Mouse (Mus musculus): ENCODE data around the gene Jund. TPM values are rescaled to one million over a fixed set of nuclear protein-coding genes. Genes with fewer than 3 reads are reported as not detected.

The Jund gene
- polyA plus RNA-seq, 1 experiment from 2014 or later = 19.6 TPM

DNA sequence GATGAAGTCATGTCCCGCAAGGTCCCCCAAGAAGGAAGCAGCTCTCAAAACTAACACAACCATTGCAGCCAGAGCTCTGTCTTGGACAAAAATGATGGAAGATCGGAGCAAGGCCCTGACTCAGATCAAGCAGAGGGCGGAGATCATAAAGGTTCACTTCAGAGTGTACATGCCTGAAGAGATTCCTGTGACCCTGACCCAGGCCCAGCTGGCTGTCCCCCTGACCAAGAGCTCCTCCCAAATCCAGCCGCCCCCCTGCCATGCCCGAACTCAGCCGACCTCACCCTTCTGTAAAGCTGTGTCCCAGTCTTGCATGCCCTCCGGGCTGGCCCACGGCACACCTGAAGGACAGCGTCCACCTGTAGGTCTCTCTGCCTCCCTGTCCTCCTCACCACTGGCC is 11.0 kb downstream of the Jund start:
- 78% methylated on average over 9 of the region's 9 CpGs for WGBS (ENCODE audit: insufficient replicate concordance)
- H3K4me3 ChIP-seq (ENCODE audit: low read depth, low read length) = no peak overlapping the region
- no peaks in the 10 kb centered on the region for H3K9me3 ChIP-seq (ENCODE audit: low read length)
- H3K4me1 ChIP-seq (ENCODE audit: insufficient read depth) = no peaks in the 10 kb centered on the region
- ATAC-seq (no peak), DNase-seq (no peak)
- no peak overlapping the region for H3K27ac ChIP-seq (ENCODE audit: low read depth)
- no peaks in the 10 kb centered on the region for H3K27me3 ChIP-seq (ENCODE audit: insufficient read depth, low read length)
- H3K36me3 ChIP-seq (replicated peaks; ENCODE audit: insufficient read depth, low read length) = no peaks in the 10 kb centered on the region
- no peak overlapping the region for H3K4me2 ChIP-seq (ENCODE audit: low read depth, low read length)
- TF ChIP-seq EP300 (IDR thresholded peaks at IDR 0.05; ENCODE audit: low read depth) (no peak), CTCF (IDR thresholded peaks at IDR 0.05; ENCODE audit: low read depth) (no peak)
- H3K9ac ChIP-seq (replicated peaks) = no peak overlapping the region

GRCm38 (mm10) chr8:70710296-70710695 is 11.5 kb downstream of the Jund start:
- DNase-seq (no peak), ATAC-seq (no peak)
- Histone ChIP-seq H3K4me2 (ENCODE audit: low read depth, low read length) (no peak overlapping the region), H3K4me1 (ENCODE audit: insufficient read depth) (no peaks in the 10 kb centered on the region), H3K36me3 (replicated peaks; ENCODE audit: insufficient read depth, low read length) (no peaks in the 10 kb centered on the region), H3K9ac (replicated peaks) (no peak overlapping the region), H3K27ac (ENCODE audit: low read depth) (no peak overlapping the region), H3K4me3 (ENCODE audit: low read depth, low read length) (no peak overlapping the region), H3K9me3 (ENCODE audit: low read length) (no peaks in the 10 kb centered on the region), H3K27me3 (ENCODE audit: insufficient read depth, low read length) (no peaks in the 10 kb centered on the region)
- 100% methylated on average over 1 of the region's 1 CpGs for WGBS (ENCODE audit: insufficient replicate concordance)
- TF ChIP-seq EP300 (IDR thresholded peaks at IDR 0.05; ENCODE audit: low read depth) (no peak), CTCF (IDR thresholded peaks at IDR 0.05; ENCODE audit: low read depth) (no peak)

- DNase-seq = no peak
- Histone ChIP-seq H3K4me1 (ENCODE audit: insufficient read depth) (no peaks in the 10 kb centered on the region), H3K36me3 (replicated peaks; ENCODE audit: insufficient read depth, low read length) (no peaks in the 10 kb centered on the region), H3K9ac (replicated peaks) (no peak overlapping the region), H3K9me3 (ENCODE audit: low read length) (no peaks in the 10 kb centered on the region), H3K4me2 (ENCODE audit: low read depth, low read length) (no peak overlapping the region), H3K4me3 (ENCODE audit: low read depth, low read length) (no peak overlapping the region), H3K27me3 (ENCODE audit: insufficient read depth, low read length) (no peaks in the 10 kb centered on the region), H3K27ac (ENCODE audit: low read depth) (no peak overlapping the region)
- TF ChIP-seq EP300 (IDR thresholded peaks at IDR 0.05; ENCODE audit: low read depth) = no peak
- TF ChIP-seq CTCF (IDR thresholded peaks at IDR 0.05; ENCODE audit: low read depth) = no peak
- 79% methylated on average over 11 of the region's 11 CpGs for WGBS (ENCODE audit: insufficient replicate concordance)
- no peak for ATAC-seq
Measured at GRCm38 (mm10) chr8:70711041-70711440, 12.3 kb downstream of the Jund start.

- DNase-seq = no peak
- 82% methylated on average over 7 of the region's 7 CpGs for WGBS (ENCODE audit: insufficient replicate concordance)
- TF ChIP-seq CTCF (IDR thresholded peaks at IDR 0.05; ENCODE audit: low read depth) (no peak), EP300 (IDR thresholded peaks at IDR 0.05; ENCODE audit: low read depth) (no peak)
- no peaks in the 10 kb centered on the region for H3K36me3 ChIP-seq (replicated peaks; ENCODE audit: insufficient read depth, low read length)
- ATAC-seq = no peak
- H3K4me2 ChIP-seq (ENCODE audit: low read depth, low read length) = no peak overlapping the region
- peaks cover 4% of the 10 kb centered on the region; the same call in 1 of the 2 replicates for H3K4me1 ChIP-seq (ENCODE audit: insufficient read depth)
- no peaks in the 10 kb centered on the region for H3K27me3 ChIP-seq (ENCODE audit: insufficient read depth, low read length)
- no peak overlapping the region for H3K9ac ChIP-seq (replicated peaks)
- no peaks in the 10 kb centered on the region for H3K9me3 ChIP-seq (ENCODE audit: low read length)
- H3K4me3 ChIP-seq (ENCODE audit: low read depth, low read length) = no peak overlapping the region
- H3K27ac ChIP-seq (ENCODE audit: low read depth) = no peak overlapping the region
Measured at GRCm38 (mm10) chr8:70713991-70714390, 15.2 kb downstream of the Jund start.

DNA sequence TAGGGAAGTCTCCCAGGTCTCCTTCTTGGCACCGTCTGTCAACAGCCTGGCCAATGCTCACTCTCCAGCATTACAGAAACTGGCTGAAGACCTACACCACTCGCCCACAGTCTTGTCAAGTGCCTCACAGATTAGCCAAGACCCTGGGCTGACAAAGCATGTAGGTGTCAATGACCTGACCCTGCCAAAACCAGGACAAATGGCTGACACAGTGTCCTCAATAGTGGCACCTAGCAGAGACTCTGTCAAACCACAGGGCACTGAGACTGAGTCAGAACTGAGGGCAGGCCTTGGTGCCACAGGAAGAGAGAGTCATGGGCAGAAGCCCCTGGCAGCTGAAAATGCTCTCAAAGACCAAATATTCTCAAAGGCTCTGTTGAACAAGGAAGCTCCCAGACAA is 16.3 kb downstream of the Jund start:
- Histone ChIP-seq H3K4me2 (ENCODE audit: low read depth, low read length) (no peak overlapping the region), H3K27me3 (ENCODE audit: insufficient read depth, low read length) (no peaks in the 10 kb centered on the region), H3K9me3 (ENCODE audit: low read length) (no peaks in the 10 kb centered on the region), H3K4me1 (ENCODE audit: insufficient read depth) (peaks cover 8% of the 10 kb centered on the region; the same call in 1 of the 2 replicates), H3K27ac (ENCODE audit: low read depth) (no peak overlapping the region), H3K9ac (replicated peaks) (no peak overlapping the region), H3K36me3 (replicated peaks; ENCODE audit: insufficient read depth, low read length) (no peaks in the 10 kb centered on the region), H3K4me3 (ENCODE audit: low read depth, low read length) (no peak overlapping the region)
- no peak for TF ChIP-seq CTCF (IDR thresholded peaks at IDR 0.05; ENCODE audit: low read depth)
- no peak for TF ChIP-seq EP300 (IDR thresholded peaks at IDR 0.05; ENCODE audit: low read depth)
- ATAC-seq (no peak), DNase-seq (no peak)
- WGBS (ENCODE audit: insufficient replicate concordance) = 52% methylated on average over 2 of the region's 2 CpGs

- no peak overlapping the region for H3K4me3 ChIP-seq (ENCODE audit: low read depth, low read length)
- H3K9me3 ChIP-seq (ENCODE audit: low read length) = no peaks in the 10 kb centered on the region
- H3K27me3 ChIP-seq (ENCODE audit: insufficient read depth, low read length) = no peaks in the 10 kb centered on the region
- TF ChIP-seq EP300 (IDR thresholded peaks at IDR 0.05; ENCODE audit: low read depth) = no peak
- TF ChIP-seq CTCF (IDR thresholded peaks at IDR 0.05; ENCODE audit: low read depth) = no peak
- H3K4me2 ChIP-seq (ENCODE audit: low read depth, low read length) = no peak overlapping the region
- no peak overlapping the region for H3K27ac ChIP-seq (ENCODE audit: low read depth)
- no peaks in the 10 kb centered on the region for H3K36me3 ChIP-seq (replicated peaks; ENCODE audit: insufficient read depth, low read length)
- DNase-seq (no peak), ATAC-seq (no peak)
- peaks cover 10% of the 10 kb centered on the region; the same call in 1 of the 2 replicates for H3K4me1 ChIP-seq (ENCODE audit: insufficient read depth)
- H3K9ac ChIP-seq (replicated peaks) = no peak overlapping the region
- WGBS (ENCODE audit: insufficient replicate concordance) = 79% methylated on average over 40 of the region's 40 CpGs
Measured at GRCm38 (mm10) chr8:70716521-70717400, 18.0 kb downstream of the Jund start.
